Mouse (Mus musculus) embryonic fibroblast, embryonic 13.5 days (primary cell): ENCODE results near the gene Minpp1. TPM values are rescaled to one million over a fixed set of nuclear protein-coding genes. Genes with fewer than 3 reads are reported as not detected.

Experiments used
- H3K27ac ChIP-seq: 2 replicates; pipeline ENCODE4 v1.5.1; 2012; ENCODE audit warnings: low read length, control low read depth, inconsistent platforms; ENCODE audit not compliant: insufficient read depth
- H3K4me1 ChIP-seq: 2 replicates; pipeline ENCODE4 v1.6.1; 2011; ENCODE audit warnings: low read length; ENCODE audit not compliant: control insufficient read depth, insufficient read depth
- H3K4me3 ChIP-seq: 2 replicates; pipeline ENCODE4 v1.5.1; 2011; ENCODE audit warnings: mild to moderate bottlenecking, control low read depth, low read length; ENCODE audit not compliant: insufficient read depth
- CTCF ChIP-seq: IDR thresholded peaks from 2 replicates; pipeline ENCODE4 v1.5.1; 2011; ENCODE audit warnings: mild to moderate bottlenecking, control low read depth, low read length, moderate library complexity, borderline replicate concordance; ENCODE audit not compliant: insufficient read depth
- POLR2A ChIP-seq: IDR thresholded peaks from 2 replicates; pipeline ENCODE4 v1.6.1; 2011; ENCODE audit warnings: low read depth, mild to moderate bottlenecking, control low read depth, low read length, moderate library complexity
- polyA plus RNA-seq: library from polyadenylated mRNA; stranded (reverse); fragments of >200 nt; gene quantifications from 2 replicates; pipeline ENCODE4 v1.2.4, GENCODE M21; 2011; ENCODE audit warnings: low read depth; ENCODE audit not compliant: missing spikeins, insufficient read length

Gene Minpp1
- polyA plus RNA-seq, 1 experiment: 50.8 TPM

- Histone ChIP-seq H3K27ac (no peak overlapping the region), H3K4me3 (no peak overlapping the region), H3K4me1 (no peaks in the 10 kb centered on the region)
- TF ChIP-seq CTCF (no peak), POLR2A (no peak)
Measured at GRCm38 (mm10) chr19:32489166-32489895, 3.8 kb downstream of the Minpp1 start.

GRCm38 (mm10) chr19:32490976-32491375 lies 5.4 kb downstream of the Minpp1 start:
- H3K4me1 ChIP-seq: no peaks in the 10 kb centered on the region
- no peak overlapping the region for H3K4me3 ChIP-seq
- TF ChIP-seq POLR2A (no peak), CTCF (no peak)
- no peak overlapping the region for H3K27ac ChIP-seq

- no peaks in the 10 kb centered on the region for H3K4me1 ChIP-seq
- TF ChIP-seq CTCF: no peak
- TF ChIP-seq POLR2A: no peak
- H3K4me3 ChIP-seq: no peak overlapping the region
- H3K27ac ChIP-seq: no peak overlapping the region
Measured at GRCm38 (mm10) chr19:32492339-32492738, 6.8 kb downstream of the Minpp1 start.

- TF ChIP-seq CTCF (no peak), POLR2A (no peak)
- Histone ChIP-seq H3K4me3 (no peak overlapping the region), H3K4me1 (no peaks in the 10 kb centered on the region), H3K27ac (no peak overlapping the region)
Measured at GRCm38 (mm10) chr19:32492981-32493380, 7.4 kb downstream of the Minpp1 start.

GRCm38 (mm10) chr19:32493471-32493870 lies 7.9 kb downstream of the Minpp1 start:
- no peak for TF ChIP-seq POLR2A
- no peak overlapping the region for H3K4me3 ChIP-seq
- H3K27ac ChIP-seq: no peak overlapping the region
- H3K4me1 ChIP-seq: no peaks in the 10 kb centered on the region

- Histone ChIP-seq H3K4me3 (no peak overlapping the region), H3K4me1 (no peaks in the 10 kb centered on the region), H3K27ac (no peak overlapping the region)
- TF ChIP-seq CTCF: no peak
- no peak for TF ChIP-seq POLR2A
Measured at GRCm38 (mm10) chr19:32494611-32495010, 9.0 kb downstream of the Minpp1 start.

- Histone ChIP-seq H3K4me3 (no peak overlapping the region), H3K27ac (no peak overlapping the region), H3K4me1 (no peaks in the 10 kb centered on the region)
- TF ChIP-seq CTCF (no peak), POLR2A (no peak)
Measured at GRCm38 (mm10) chr19:32495034-32495433, 9.5 kb downstream of the Minpp1 start.

GRCm38 (mm10) chr19:32497411-32497810 lies 11.8 kb downstream of the Minpp1 start:
- Histone ChIP-seq H3K27ac (no peak overlapping the region), H3K4me1 (no peaks in the 10 kb centered on the region), H3K4me3 (no peak overlapping the region)
- no peak for TF ChIP-seq POLR2A
- TF ChIP-seq CTCF: no peak

- H3K4me3 ChIP-seq: no peak overlapping the region
- no peak overlapping the region for H3K27ac ChIP-seq
- TF ChIP-seq POLR2A (no peak), CTCF (no peak)
- H3K4me1 ChIP-seq: no peaks in the 10 kb centered on the region
Measured at GRCm38 (mm10) chr19:32498002-32498401, 12.4 kb downstream of the Minpp1 start.

- Histone ChIP-seq H3K4me1 (no peaks in the 10 kb centered on the region), H3K27ac (no peak overlapping the region), H3K4me3 (no peak overlapping the region)
- TF ChIP-seq CTCF: no peak
- no peak for TF ChIP-seq POLR2A
Measured at GRCm38 (mm10) chr19:32501414-32501813, 15.8 kb downstream of the Minpp1 start.

GRCm38 (mm10) chr19:32506081-32506480 lies 20.5 kb downstream of the Minpp1 start:
- Histone ChIP-seq H3K4me3 (no peak overlapping the region), H3K27ac (no peak overlapping the region), H3K4me1 (no peaks in the 10 kb centered on the region)
- TF ChIP-seq CTCF: no peak
